Mouse (Mus musculus) kidney, embryonic 14.5 days (tissue): ENCODE measurements at regions not wholly inside any gene's neighbourhood (a gene's known extent, or its start where the extent isn't known, plus 50 kb on each side); places are given as distances from the start of the nearest gene placed in this dataset.

Experiments used
- ATAC-seq: fragments of 200-750 bp; cut with Nextera tagmentation; 2 replicates; pipeline ENCODE4 v1.8.0; 2017; ENCODE audit warnings: moderate number of reproducible peaks, mild to moderate bottlenecking, moderate TSS enrichment, moderate library complexity; ENCODE audit not compliant: low FRiP score, low TSS enrichment
- H3K27ac ChIP-seq: fragments of 300-500 bp; sonication (generic); 2 replicates; pipeline ENCODE4 v1.5.1; 2014; ENCODE audit warnings: low read depth, mild to moderate bottlenecking, low read length, moderate library complexity, mixed read lengths
- H3K27me3 ChIP-seq: fragments of 300-500 bp; sonication (generic); 2 replicates; pipeline ENCODE4 v1.6.1; 2014; ENCODE audit warnings: mild to moderate bottlenecking, low read length; ENCODE audit not compliant: control insufficient read depth, insufficient read depth
- H3K36me3 ChIP-seq: fragments of 300-500 bp; sonication (generic); 2 replicates; pipeline ENCODE4 v1.6.1; 2014; ENCODE audit warnings: low read length, mixed read lengths; ENCODE audit not compliant: control insufficient read depth, insufficient read depth
- H3K4me1 ChIP-seq: fragments of 300-500 bp; sonication (generic); 2 replicates; pipeline ENCODE4 v1.6.1; 2014; ENCODE audit warnings: low read length, mixed read lengths; ENCODE audit not compliant: control insufficient read depth, insufficient read depth
- H3K4me2 ChIP-seq: fragments of 300-500 bp; sonication (generic); replicated peaks from 2 replicates; pipeline ENCODE4 v1.6.1; 2014; ENCODE audit warnings: low read depth, mild to moderate bottlenecking, low read length
- H3K4me3 ChIP-seq: fragments of 300-500 bp; sonication (generic); 2 replicates; pipeline ENCODE4 v1.5.1; 2014; ENCODE audit warnings: mild to moderate bottlenecking, low read length
- H3K9ac ChIP-seq: fragments of 300-500 bp; sonication (generic); 2 replicates; pipeline ENCODE4 v1.6.1; 2014; ENCODE audit warnings: low read depth, mild to moderate bottlenecking, low read length, moderate library complexity
- H3K9me3 ChIP-seq: fragments of 300-500 bp; sonication (generic); 2 replicates; pipeline ENCODE4 v1.6.1; 2016; ENCODE audit warnings: low read length; ENCODE audit not compliant: control insufficient read depth
- WGBS: fragments of 180-500 bp; shearing (Covaris S2); extraction: QIAGEN DNeasy Blood & Tissue Kit; methylation state at CpG from one replicate; pipeline ENCODE4 v1.1.7; 2014; 5-methylcytosine and 5-hydroxymethylcytosine counted together

DNA sequence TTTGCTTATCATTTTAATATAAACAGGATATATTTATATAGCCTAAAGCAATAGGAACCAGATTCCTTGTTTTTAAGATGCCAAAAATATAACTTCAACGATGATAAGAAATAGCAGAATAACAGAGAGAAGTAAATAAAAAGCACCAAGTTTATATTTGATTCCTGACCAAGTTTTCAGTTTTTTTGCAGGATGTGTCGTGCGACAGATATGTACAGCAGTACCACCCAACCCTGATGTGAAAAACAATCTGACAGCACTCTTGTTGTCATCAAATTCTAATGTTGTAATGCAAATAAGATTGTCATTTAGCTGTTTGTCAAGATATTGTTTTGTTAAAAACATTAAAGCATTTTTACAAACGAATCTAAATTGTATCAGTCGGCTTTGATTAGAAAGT, 309.9 kb downstream of the Hsfy2 start:
- H3K4me2 ChIP-seq, result no peak overlapping the region
- no peak for ATAC-seq
- 90% methylated on average over 5 of the region's 5 CpGs for WGBS
- no peaks in the 10 kb centered on the region for H3K27me3 ChIP-seq
- no peak overlapping the region for H3K27ac ChIP-seq
- H3K4me1 ChIP-seq, result no peaks in the 10 kb centered on the region
- H3K9ac ChIP-seq, result no peak overlapping the region
- no peaks in the 10 kb centered on the region for H3K9me3 ChIP-seq
- no peaks in the 10 kb centered on the region for H3K36me3 ChIP-seq
- H3K4me3 ChIP-seq, result no peak overlapping the region

DNA sequence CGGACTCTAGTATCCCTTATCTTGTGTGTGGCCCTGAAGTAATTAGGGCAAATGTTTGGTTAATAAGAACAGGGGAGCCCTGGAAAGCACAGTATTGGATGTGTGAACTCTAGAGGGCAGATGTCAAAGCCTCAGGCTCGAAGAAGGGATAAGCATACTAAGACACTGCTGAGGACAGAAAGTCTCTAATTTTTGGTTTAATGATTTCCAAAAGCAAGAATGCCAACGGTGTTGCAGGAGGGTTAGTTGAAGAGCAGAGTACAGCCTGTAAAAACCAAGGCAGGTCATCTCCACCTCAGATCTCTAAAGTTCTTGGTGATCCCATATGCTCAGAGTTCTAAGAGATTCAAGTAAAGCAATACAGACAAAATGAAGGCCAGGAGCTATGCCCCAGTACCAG, 328.6 kb downstream of the Hsfy2 start:
- WGBS, result 78% methylated on average over 3 of the region's 3 CpGs
- no peaks in the 10 kb centered on the region for H3K27me3 ChIP-seq
- H3K4me1 ChIP-seq, result no peaks in the 10 kb centered on the region
- H3K9me3 ChIP-seq, result no peaks in the 10 kb centered on the region
- H3K36me3 ChIP-seq, result no peaks in the 10 kb centered on the region
- H3K4me3 ChIP-seq, result no peak overlapping the region
- no peak for ATAC-seq
- H3K4me2 ChIP-seq, result no peak overlapping the region
- no peak overlapping the region for H3K27ac ChIP-seq
- H3K9ac ChIP-seq, result no peak overlapping the region

DNA sequence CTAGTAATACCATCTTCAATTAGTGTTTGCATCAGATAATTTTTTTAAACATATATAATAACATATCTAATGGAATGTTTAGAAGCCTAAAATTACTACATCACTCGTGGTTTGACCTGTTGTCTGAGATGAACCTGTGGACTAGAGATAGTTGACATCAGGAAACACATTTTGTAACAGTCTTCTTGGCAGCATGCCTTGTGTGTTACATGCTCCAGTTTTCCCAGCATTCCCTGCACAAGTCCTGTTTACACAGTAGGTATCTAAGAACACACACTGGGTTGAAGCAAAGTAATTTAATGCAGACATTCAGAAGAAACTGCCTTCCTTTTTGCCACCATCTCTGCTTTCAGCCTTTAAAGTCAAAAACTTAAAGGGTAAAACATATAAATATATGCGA, 342.8 kb downstream of the Hsfy2 start:
- Histone ChIP-seq H3K27me3 (no peaks in the 10 kb centered on the region), H3K36me3 (no peaks in the 10 kb centered on the region), H3K4me2 (no peak overlapping the region), H3K4me3 (no peak overlapping the region), H3K9me3 (no peaks in the 10 kb centered on the region), H3K4me1 (no peaks in the 10 kb centered on the region), H3K27ac (no peak overlapping the region), H3K9ac (no peak overlapping the region)
- no peak for ATAC-seq
- WGBS, result 75% methylated on average over 2 of the region's 2 CpGs

DNA sequence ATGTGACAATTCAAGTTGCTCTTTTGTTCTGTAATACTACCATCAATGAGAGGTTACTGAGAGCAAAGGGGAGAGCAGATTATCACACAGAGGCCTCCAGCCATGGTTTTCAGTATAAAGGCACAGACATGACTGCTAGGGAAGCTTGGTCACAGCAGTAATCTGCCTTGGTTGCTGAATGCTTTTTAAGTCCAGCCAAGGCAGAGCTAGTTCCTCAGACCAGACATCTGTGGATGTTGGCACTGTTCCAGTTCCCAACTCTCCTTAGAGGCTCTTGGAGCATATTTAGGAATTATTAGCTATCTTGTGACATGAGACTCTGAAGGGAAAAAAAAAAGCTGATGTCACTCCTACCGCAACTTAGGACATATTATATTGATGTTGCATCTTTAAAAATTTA, 347.5 kb downstream of the Hsfy2 start:
- peaks cover 5% of the 10 kb centered on the region for H3K27me3 ChIP-seq
- H3K9me3 ChIP-seq, result no peaks in the 10 kb centered on the region
- no peaks in the 10 kb centered on the region for H3K4me1 ChIP-seq
- no peak overlapping the region for H3K4me3 ChIP-seq
- no peak overlapping the region for H3K27ac ChIP-seq
- no peaks in the 10 kb centered on the region for H3K36me3 ChIP-seq
- ATAC-seq, result no peak
- H3K9ac ChIP-seq, result no peak overlapping the region
- WGBS, result 63% methylated on average over 1 of the region's 1 CpGs
- no peak overlapping the region for H3K4me2 ChIP-seq

DNA sequence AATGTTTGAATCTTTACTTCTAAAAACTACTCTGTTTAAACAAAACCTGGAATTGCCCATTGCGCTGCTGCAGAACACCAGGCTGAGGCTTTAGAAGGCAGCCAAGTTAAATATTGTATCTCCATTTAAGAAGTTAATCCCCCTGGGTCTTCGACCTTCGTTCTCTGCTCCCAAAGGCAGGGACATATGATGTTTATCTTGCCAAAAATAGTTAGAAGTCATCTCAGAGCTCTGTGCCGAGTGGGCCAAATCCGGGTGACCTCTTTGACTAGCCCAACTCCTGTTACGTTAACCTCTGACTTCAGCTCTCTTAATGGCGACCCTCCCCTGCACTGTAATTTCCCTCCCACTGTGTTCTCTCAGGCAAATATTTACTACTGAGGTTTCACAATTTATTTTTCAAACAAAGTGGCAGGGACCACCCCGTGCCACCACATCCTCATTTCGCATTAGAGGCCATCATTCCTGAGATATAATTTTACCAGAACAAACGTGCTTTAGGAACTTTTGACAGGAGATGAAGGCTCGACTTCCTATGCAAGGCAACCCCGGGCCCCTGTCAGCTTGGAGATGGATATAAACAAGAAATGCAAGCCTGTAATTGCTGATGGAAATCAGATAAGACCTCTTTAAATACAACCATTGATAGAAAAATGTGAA, 350.7 kb downstream of the Hsfy2 start:
- H3K4me2 ChIP-seq, result no peak overlapping the region
- H3K9me3 ChIP-seq, result no peaks in the 10 kb centered on the region
- no peaks in the 10 kb centered on the region for H3K4me1 ChIP-seq
- 9% methylated on average over 12 of the region's 12 CpGs for WGBS
- no peak overlapping the region for H3K27ac ChIP-seq
- H3K4me3 ChIP-seq, result no peak overlapping the region
- H3K27me3 ChIP-seq, result peaks cover 5% of the 10 kb centered on the region
- no peaks in the 10 kb centered on the region for H3K36me3 ChIP-seq
- ATAC-seq, result peak; percentile 77; the same call in 1 of the 2 replicates
- H3K9ac ChIP-seq, result no peak overlapping the region

DNA sequence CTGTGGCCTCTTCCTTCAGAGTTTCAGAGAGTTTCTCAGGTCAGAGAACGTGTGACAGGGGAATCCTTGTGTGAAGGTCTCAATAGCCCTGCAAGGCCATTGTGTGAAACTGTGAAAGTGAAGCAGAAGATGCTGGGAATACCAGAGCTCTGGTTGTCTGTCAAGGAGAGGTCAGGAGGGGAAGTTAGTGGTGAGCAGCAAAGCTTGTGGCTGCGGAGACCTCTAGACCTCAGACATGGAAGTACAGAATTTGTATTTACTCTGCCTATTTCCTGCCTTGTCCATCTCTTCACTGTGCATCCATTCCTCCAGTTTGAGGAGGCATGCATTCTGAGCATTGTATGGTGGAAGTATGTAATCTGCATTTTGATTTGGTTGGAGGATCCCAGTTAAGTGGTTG, 375.5 kb downstream of the Hsfy2 start:
- WGBS, result 73% methylated on average over 2 of the region's 2 CpGs
- Histone ChIP-seq H3K27me3 (no peaks in the 10 kb centered on the region), H3K9ac (no peak overlapping the region), H3K4me2 (no peak overlapping the region), H3K9me3 (no peaks in the 10 kb centered on the region), H3K4me1 (no peaks in the 10 kb centered on the region), H3K27ac (no peak overlapping the region), H3K4me3 (no peak overlapping the region), H3K36me3 (no peaks in the 10 kb centered on the region)
- ATAC-seq, result no peak

DNA sequence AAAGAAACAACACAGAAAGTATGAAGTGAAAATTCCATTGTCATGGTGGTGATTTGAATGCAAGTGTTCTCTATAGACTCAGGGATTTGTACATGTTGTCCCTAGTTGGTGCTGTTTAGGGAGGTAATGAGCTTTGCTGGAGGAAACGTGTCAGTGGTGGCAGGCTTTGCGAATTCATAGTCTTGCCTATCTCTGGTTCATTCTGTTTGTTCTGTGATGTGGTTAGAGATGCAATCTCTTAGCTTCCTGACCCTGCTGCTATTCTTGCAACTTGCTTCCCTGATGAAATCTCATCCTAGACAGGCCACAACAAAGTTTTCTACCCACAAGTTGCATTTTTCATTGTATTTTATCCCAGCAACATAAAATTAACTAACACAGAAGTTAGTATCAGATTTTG, 376.5 kb downstream of the Hsfy2 start:
- no peaks in the 10 kb centered on the region for H3K36me3 ChIP-seq
- ATAC-seq, result no peak
- no peak overlapping the region for H3K27ac ChIP-seq

DNA sequence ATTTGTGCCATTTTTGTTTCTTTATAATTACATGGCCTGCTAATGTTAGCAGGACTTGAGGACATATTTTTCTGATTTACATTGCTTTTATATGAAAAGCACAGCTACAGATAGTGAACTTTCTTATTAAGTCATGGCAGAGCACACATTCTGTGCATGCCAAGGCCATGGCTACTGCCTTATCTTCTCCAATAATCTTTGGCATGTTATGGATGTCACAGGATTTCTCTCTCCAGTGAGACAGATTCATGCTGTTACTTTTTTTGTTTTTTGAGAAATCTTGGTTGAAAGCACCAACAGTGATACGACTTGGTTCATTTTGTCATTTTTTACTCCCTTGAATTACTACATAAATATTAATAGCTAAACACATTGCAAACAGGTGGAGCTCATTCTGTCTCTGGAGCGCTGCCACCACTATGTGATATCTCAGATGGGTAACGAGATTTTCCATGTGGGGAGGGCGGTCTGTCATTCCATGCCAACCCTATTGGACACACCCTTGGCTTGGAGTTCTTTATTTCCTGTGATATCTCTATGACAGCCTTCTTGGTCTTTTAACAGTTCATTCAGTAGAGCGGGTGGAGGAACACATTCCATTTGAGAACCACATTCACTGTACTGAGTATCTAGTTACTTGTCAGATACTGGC, 380.3 kb downstream of the Hsfy2 start:
- Histone ChIP-seq H3K4me3 (no peak overlapping the region), H3K4me2 (no peak overlapping the region), H3K4me1 (no peaks in the 10 kb centered on the region), H3K9ac (no peak overlapping the region), H3K36me3 (no peaks in the 10 kb centered on the region), H3K27ac (no peak overlapping the region), H3K9me3 (no peaks in the 10 kb centered on the region), H3K27me3 (no peaks in the 10 kb centered on the region)
- ATAC-seq, result no peak
- 91% methylated on average over 5 of the region's 5 CpGs for WGBS

More for the DNA sequence above, 376.5 kb downstream of the Hsfy2 start:
- no peaks in the 10 kb centered on the region for H3K4me1 ChIP-seq
- no peak overlapping the region for H3K9ac ChIP-seq
- WGBS, result 80% methylated on average over 2 of the region's 2 CpGs
- no peaks in the 10 kb centered on the region for H3K9me3 ChIP-seq
- H3K4me3 ChIP-seq, result no peak overlapping the region
- no peaks in the 10 kb centered on the region for H3K27me3 ChIP-seq
- no peak overlapping the region for H3K4me2 ChIP-seq

DNA sequence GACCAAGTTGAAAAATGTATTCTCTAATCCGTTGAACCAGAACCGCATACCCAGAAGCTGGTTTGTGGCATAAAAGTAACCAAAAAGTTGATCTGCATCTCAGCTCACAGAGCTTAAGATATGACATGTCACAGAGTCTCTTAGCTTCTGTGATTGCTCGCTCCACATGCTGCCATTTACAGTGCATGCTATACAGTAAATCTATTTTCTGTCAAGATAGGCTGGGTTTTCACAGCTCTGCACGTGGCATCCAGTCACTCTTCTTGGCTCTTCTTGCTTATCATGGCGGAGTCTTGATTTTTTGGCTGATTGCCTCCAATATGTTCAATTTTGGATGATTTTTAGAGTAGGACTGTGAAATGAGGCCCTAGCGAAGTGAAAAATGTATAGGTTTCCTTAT, 397.5 kb downstream of the Hsfy2 start:
- H3K4me2 ChIP-seq, result no peak overlapping the region
- H3K9me3 ChIP-seq, result no peaks in the 10 kb centered on the region
- no peak for ATAC-seq
- H3K9ac ChIP-seq, result no peak overlapping the region
- 86% methylated on average over 6 of the region's 6 CpGs for WGBS
- no peaks in the 10 kb centered on the region for H3K27me3 ChIP-seq
- H3K36me3 ChIP-seq, result no peaks in the 10 kb centered on the region
- H3K4me1 ChIP-seq, result no peaks in the 10 kb centered on the region
- H3K4me3 ChIP-seq, result no peak overlapping the region
- no peak overlapping the region for H3K27ac ChIP-seq
